Mouse (Mus musculus): ENCODE data around the gene Csrnp3.

Csrnp3 gene

GRCm38 (mm10) chr2:66024837-66025236 is 179.3 kb downstream of the Csrnp3 start:
- DNase-seq = no peak

DNA sequence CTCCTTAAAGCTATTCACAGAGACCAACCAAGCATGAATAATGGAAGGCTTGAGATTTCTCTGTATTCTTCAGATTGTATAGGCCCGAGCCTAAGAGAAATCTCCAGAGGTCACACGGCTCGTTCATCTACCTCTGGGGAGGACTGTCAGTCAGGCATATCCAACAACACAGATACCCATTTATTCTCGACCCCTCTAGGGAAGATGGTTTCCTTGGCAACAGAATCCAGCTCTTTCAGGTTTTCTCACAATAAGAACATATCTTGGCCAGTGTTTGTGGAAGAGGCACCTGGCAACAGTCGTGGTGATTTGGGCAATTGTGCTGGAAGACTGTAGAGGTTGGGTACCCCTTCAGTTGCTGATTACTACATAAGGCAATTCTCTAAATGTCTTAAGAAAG is 183.2 kb downstream of the Csrnp3 start:
- DNase-seq = no peak

DNA sequence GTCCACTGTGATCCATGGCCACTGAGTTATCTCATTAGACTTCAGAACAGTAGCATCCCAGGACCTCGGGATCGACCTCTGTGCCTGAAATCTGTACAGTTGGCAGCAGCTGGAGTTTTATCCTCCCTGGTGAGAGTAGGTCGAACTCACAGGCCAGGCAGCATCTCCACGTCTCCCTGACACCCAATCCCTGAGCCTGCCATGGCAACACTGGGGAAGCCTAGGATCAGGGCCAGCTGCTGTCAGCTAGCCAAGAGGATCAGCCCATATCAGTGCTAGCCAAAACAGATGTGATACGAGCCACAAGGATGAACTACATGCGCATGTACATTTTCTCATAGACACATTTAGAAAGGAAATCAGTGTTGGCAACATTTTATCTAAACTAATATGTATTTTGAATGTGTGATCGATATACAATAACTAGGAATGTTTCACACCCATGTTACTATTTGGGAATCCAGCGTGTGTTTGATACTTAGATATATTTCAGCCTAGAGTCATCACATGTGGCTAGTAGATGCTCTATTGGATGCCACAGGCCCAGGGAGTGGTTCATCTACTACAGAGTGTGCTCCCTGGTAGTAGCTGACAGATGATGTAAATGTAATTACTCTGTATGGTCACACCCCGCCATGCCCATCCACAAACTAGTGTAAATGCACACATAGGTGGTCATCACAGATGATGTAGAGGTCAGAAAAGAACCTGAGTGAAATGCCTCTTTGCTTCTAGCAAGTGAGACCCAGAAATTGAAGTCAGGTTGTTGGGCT is 189.5 kb downstream of the Csrnp3 start:
- DNase-seq = no peak

GRCm38 (mm10) chr2:66040611-66041010 is 195.0 kb downstream of the Csrnp3 start:
- no peak for DNase-seq

GRCm38 (mm10) chr2:66041203-66041916 is 195.8 kb downstream of the Csrnp3 start:
- DNase-seq = no peak

- DNase-seq = peak; percentile 36 to 56
Observed at GRCm38 (mm10) chr2:66041917-66042419, 196.4 kb downstream of the Csrnp3 start.

DNA sequence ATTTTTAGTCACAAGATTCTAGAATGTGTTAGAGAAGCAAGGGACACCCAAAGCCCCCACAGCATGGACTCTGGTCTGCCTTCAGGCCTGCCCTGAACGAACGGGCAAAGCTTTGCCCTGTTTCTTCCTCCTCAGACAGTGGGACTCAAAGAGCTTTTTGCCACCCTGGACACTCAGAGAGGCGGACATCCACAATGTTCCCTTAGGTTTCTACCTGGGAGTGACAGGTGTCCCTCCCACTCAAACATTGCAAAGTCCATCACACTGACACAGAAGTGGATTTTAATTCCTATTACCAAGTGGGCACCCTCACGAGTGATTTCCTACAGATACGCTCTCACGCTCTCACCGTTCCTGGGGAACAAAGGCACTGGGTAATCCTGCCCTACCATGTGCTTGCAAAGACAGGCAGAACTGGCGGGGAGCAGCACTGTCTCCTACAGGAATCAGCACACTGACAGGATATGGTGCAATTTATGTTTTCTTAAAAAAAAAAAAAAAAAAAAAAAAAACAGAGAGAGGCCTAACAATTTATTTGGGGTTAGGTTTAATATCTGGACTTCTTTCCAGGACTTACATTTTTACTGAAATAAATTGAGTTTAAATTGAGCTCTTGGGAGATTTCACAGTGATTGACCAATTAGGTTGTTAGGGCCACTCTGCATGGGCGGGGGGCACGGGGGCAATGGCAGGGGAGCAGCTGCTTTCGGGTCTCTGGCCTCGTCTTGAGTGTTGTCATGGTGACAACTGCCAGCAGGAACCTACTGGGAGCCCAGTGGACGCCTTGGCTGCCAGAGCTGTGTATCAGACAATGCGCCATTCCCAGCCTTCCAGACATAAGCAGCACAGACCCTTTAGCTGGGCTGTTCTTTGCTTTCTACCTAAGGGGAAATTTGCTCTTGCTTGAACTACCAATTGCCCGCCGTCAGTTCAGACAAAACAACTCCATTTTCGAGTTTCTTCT is 198.2 kb downstream of the Csrnp3 start:
- no peak for DNase-seq

GRCm38 (mm10) chr2:66044405-66045089 is 199.0 kb downstream of the Csrnp3 start:
- no peak for DNase-seq

- DNase-seq = no peak
Observed at GRCm38 (mm10) chr2:66063291-66063690, 217.7 kb downstream of the Csrnp3 start.

DNA sequence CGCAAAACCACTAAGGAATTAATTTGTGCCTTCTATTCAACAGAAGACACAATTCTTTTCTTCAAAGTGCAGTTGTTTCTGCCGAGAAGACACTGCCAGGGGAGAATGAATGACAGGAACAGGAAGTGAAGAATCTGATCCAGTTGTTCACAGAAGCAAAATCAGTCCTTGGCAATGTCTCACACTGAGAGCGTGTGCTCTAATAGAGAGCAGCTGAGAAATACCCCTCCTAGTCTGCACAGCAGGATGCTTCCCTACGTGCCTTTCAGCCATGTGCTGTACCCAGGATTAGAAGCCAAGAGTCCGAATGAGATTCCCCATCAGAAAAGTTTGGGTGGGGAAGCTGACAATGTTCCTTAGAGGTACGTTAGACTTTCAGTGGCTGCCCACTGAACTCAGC is 223.9 kb downstream of the Csrnp3 start:
- no peak for DNase-seq

- no peak for DNase-seq
Observed at GRCm38 (mm10) chr2:66080731-66081130, 235.2 kb downstream of the Csrnp3 start.
